Mouse (Mus musculus) cerebellum, adult 2 months (tissue): ENCODE measurements around the gene Pink1.

Experiments used
- CTCF ChIP-seq: fragments of 200-500 bp; IDR thresholded peaks from 2 replicates; pipeline ENCODE4 v1.5.1; 2011; ENCODE audit warnings: low read depth, mild to moderate bottlenecking, control low read depth, low read length, moderate library complexity, borderline replicate concordance; ENCODE audit not compliant: insufficient read depth
- POLR2A ChIP-seq: fragments of 200-500 bp; IDR thresholded peaks from 2 replicates; pipeline ENCODE4 v1.6.1; 2011; ENCODE audit warnings: low read length, control low read depth, borderline replicate concordance; ENCODE audit not compliant: insufficient read depth

DNA sequence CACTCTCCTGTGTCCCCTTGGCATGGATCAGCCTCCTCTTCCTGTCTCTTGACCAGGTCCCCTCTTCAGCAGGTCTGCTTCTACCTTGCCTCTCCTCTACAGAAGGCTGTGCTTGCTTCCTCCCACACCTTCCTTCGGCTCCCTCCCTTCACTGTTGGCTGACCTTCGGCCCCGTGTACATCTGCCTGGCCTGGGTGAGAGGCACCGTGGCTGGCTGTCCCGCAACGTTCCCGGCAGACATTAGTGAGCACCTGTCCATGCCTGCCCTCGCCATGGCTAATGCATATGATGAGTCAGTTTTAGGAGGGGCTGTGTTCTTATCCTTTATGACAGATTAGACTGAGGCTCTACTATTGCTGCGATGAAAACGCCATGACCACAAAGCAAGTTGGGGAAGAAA, 58.2 kb downstream of the Pink1 start:
- no peak for TF ChIP-seq CTCF
- TF ChIP-seq POLR2A, result no peak
